Mouse (Mus musculus) CD4-positive, CD25-positive, alpha-beta regulatory T cell, adult 2 months (primary cell): Measurements from ENCODE around the gene C1qb.

Source experiments
- DNase-seq: peaks from one replicate; pipeline ENCODE4 v3.0.0-alpha.2; 2012; ENCODE audit warnings: low read depth, low spot score

Gene C1qb

GRCm38 (mm10) chr4:136893691-136894543 is 7.9 kb upstream of the C1qb start:
- no peak for DNase-seq

GRCm38 (mm10) chr4:136892811-136893210 is 6.8 kb upstream of the C1qb start, which contains the start of gene C1qc:
C1qc (minus strand) TSS chr4:136893065.
- no peak for DNase-seq

GRCm38 (mm10) chr4:136892371-136892770 is 6.4 kb upstream of the C1qb start:
- no peak for DNase-seq

GRCm38 (mm10) chr4:136891115-136891514 is 5.1 kb upstream of the C1qb start:
- DNase-seq = no peak

GRCm38 (mm10) chr4:136889981-136890380 is 4.0 kb upstream of the C1qb start:
- DNase-seq = no peak

GRCm38 (mm10) chr4:136887714-136888113 is 1.7 kb upstream of the C1qb start:
- no peak for DNase-seq

GRCm38 (mm10) chr4:136878601-136879000 is 7.4 kb downstream of the C1qb start:
- peak; percentile 28 for DNase-seq

- DNase-seq = no peak
These were observed 7.8 kb downstream of the C1qb start for GRCm38 (mm10) chr4:136878171-136878570.

- DNase-seq = peak; percentile 31
These were observed 9.0 kb downstream of the C1qb start for GRCm38 (mm10) chr4:136876971-136877370.

- DNase-seq = no peak
These were observed 11.0 kb downstream of the C1qb start for GRCm38 (mm10) chr4:136875012-136875411.

- DNase-seq = no peak
These were observed 17.6 kb downstream of the C1qb start for GRCm38 (mm10) chr4:136868371-136868770.

- no peak for DNase-seq
These were observed 18.2 kb downstream of the C1qb start for GRCm38 (mm10) chr4:136867690-136868345.

- DNase-seq = no peak
These were observed 20.5 kb downstream of the C1qb start for GRCm38 (mm10) chr4:136865531-136865930.

GRCm38 (mm10) chr4:136864751-136865470 is 21.1 kb downstream of the C1qb start:
- no peak for DNase-seq

GRCm38 (mm10) chr4:136863517-136863916 is 22.5 kb downstream of the C1qb start:
- DNase-seq = no peak

GRCm38 (mm10) chr4:136862411-136862810 is 23.6 kb downstream of the C1qb start:
- DNase-seq = no peak

- no peak for DNase-seq
These were observed 24.2 kb downstream of the C1qb start for GRCm38 (mm10) chr4:136861806-136862205.

- DNase-seq = peak; percentile 24
These were observed 26.0 kb downstream of the C1qb start for GRCm38 (mm10) chr4:136860022-136860421.

GRCm38 (mm10) chr4:136855081-136855480 is 30.9 kb downstream of the C1qb start:
- peak; percentile 6 for DNase-seq

GRCm38 (mm10) chr4:136852989-136853388 is 33.0 kb downstream of the C1qb start:
- no peak for DNase-seq

GRCm38 (mm10) chr4:136852119-136852518 is 33.9 kb downstream of the C1qb start:
- DNase-seq = no peak

- DNase-seq = no peak
These were observed 37.4 kb downstream of the C1qb start for GRCm38 (mm10) chr4:136848565-136848964.
